Mouse (Mus musculus) bone marrow, adult 2 months (tissue): ENCODE measurements around the gene Tmem266. TPM values are rescaled to one million over a fixed set of nuclear protein-coding genes. Genes with fewer than 3 reads are reported as not detected.

ENCODE experiments used
- H3K27ac ChIP-seq: fragments of 200-500 bp; 2 replicates; pipeline ENCODE4 v1.5.1; 2012; ENCODE audit warnings: low read depth, mild to moderate bottlenecking, control low read depth, inconsistent platforms, low read length; ENCODE audit not compliant: control insufficient read depth, poor library complexity, insufficient read depth
- H3K4me1 ChIP-seq: fragments of 200-500 bp; 2 replicates; pipeline ENCODE4 v1.6.1; 2011; ENCODE audit warnings: low read length; ENCODE audit not compliant: control insufficient read depth, insufficient read depth
- H3K4me3 ChIP-seq: fragments of 200-500 bp; replicated peaks from 2 replicates; pipeline ENCODE3; 2011; ENCODE audit warnings: mild to moderate bottlenecking, low read depth, low read length, control low read depth; ENCODE audit not compliant: control insufficient read depth
- CTCF ChIP-seq: fragments of 200-500 bp; IDR thresholded peaks from 2 replicates; pipeline ENCODE4 v1.5.1; 2011; ENCODE audit warnings: low read length, control low read depth; ENCODE audit not compliant: control insufficient read depth, insufficient read depth
- POLR2A ChIP-seq: fragments of 200-500 bp; IDR thresholded peaks from 2 replicates; pipeline ENCODE4 v1.6.1; 2011; ENCODE audit warnings: low read depth, mild to moderate bottlenecking, control low read depth, low read length, borderline replicate concordance; ENCODE audit not compliant: control insufficient read depth
- WGBS: fragments of 180-500 bp; shearing (Covaris S2); methylation state at CpG from one replicate; pipeline ENCODE4 v1.1.7; 2018; 5-methylcytosine and 5-hydroxymethylcytosine counted together
- polyA plus RNA-seq: library from polyadenylated mRNA; stranded (reverse); fragments of >200 nt; gene quantifications from 2 replicates; pipeline ENCODE4 v1.2.4, GENCODE M21; 2011; ENCODE audit warnings: low replicate concordance; ENCODE audit not compliant: missing spikeins, insufficient read depth, insufficient read length

Tmem266 gene
- polyA plus RNA-seq, 1 experiment, result not detected

GRCm38 (mm10) chr9:55354686-55355085 lies 28.0 kb downstream of the Tmem266 start:
- no peaks in the 10 kb centered on the region for H3K4me1 ChIP-seq
- no peak overlapping the region for H3K27ac ChIP-seq
- no peak for TF ChIP-seq CTCF
- no peak for TF ChIP-seq POLR2A
- no peak overlapping the region for H3K4me3 ChIP-seq
- 65% methylated on average over 3 of the region's 3 CpGs for WGBS

GRCm38 (mm10) chr9:55355270-55355834 lies 28.6 kb downstream of the Tmem266 start:
- Histone ChIP-seq H3K27ac (no peak overlapping the region), H3K4me1 (no peaks in the 10 kb centered on the region), H3K4me3 (no peak overlapping the region)
- 81% methylated on average over 8 of the region's 8 CpGs for WGBS
- TF ChIP-seq POLR2A (no peak), CTCF (no peak)

DNA sequence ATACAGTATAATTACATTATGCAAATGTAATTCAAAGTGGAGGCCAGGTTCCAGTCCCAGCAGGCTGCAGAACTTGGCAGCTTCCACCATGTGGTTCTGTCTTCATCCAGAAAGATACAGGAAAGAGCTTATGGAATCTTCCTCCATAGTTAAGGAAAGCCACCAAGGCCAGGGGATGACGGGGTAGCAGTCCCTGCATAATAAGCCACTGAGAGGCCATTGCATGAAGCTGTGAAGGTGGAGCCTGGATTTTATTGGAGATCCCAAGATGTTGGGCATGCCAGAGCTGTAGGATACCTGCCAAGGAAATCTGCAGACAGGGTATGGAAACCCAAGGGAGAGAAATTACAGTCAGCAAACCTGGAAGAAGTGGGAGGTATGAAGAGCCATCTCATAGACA lies 30.5 kb downstream of the Tmem266 start:
- TF ChIP-seq POLR2A (no peak), CTCF (no peak)
- no peaks in the 10 kb centered on the region for H3K4me1 ChIP-seq
- no peak overlapping the region for H3K4me3 ChIP-seq
- no peak overlapping the region for H3K27ac ChIP-seq
- 61% methylated on average over 1 of the region's 1 CpGs for WGBS

DNA sequence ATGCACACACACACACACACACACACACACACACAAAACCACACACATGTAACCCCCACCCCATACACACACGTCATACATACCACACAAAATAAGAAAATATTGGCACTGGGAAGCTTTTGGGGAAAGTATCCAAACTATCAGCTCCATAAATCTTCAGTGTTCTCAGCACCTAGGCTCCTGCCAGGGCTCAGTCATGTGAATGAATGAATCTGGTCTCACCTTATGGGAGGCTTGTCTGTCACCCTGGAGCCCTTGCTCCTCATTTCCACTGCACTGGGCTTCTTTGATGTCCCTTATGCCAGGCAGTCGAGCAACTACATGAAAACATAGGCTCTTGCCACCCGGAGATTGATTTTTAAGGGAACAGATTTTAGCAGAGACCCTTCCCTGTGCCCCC lies 33.7 kb downstream of the Tmem266 start:
- TF ChIP-seq POLR2A, result no peak
- no peak for TF ChIP-seq CTCF
- no peak overlapping the region for H3K4me3 ChIP-seq
- WGBS, result 76% methylated on average over 3 of the region's 3 CpGs
- no peak overlapping the region for H3K27ac ChIP-seq
- H3K4me1 ChIP-seq, result no peaks in the 10 kb centered on the region; the same call in 1 of the 2 replicates

DNA sequence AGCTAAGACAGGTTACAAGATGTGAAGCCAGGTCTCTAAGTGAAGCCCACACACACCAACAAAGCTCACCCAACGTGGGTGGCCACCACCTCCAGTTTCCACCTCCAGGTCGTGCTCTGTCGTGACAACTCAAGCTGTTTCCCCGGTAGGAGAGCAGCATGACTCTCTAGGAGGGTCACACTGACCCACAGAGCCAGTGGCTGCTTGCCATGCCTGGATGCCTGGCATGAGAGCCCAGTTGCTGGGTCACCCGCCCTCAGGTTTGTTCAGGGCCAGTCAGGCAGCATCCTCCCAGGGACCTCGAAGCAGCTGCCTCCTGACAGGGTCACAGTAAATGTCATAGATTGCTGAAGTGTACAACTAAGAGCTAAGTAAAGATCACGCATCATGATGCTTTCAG lies 34.1 kb downstream of the Tmem266 start:
- no peak for TF ChIP-seq POLR2A
- no peak for TF ChIP-seq CTCF
- 68% methylated on average over 7 of the region's 7 CpGs for WGBS
- H3K4me3 ChIP-seq, result no peak overlapping the region
- no peaks in the 10 kb centered on the region; the same call in 1 of the 2 replicates for H3K4me1 ChIP-seq
- no peak overlapping the region for H3K27ac ChIP-seq

DNA sequence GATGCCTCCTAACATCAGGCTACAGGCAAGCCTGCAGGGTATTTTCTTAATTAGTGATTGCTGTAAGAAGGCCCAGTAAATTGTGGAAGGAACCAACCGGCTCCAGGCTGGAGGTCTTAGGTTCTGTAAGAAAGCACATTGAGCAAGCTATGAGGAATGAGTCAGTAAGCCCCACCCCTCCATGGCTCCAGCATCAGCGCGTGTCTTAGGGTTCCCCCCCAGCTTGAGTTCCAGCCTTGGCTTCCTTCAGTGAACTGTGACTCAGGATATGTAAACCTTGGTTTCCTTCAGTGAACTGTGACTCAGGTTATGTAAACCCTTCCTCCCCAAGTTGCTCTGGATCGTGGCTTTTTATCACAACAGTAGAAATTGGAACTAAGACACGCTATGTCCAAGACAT lies 35.3 kb downstream of the Tmem266 start:
- Histone ChIP-seq H3K4me3 (no peak overlapping the region), H3K4me1 (no peaks in the 10 kb centered on the region; the same call in 1 of the 2 replicates), H3K27ac (no peak overlapping the region)
- 52% methylated on average over 5 of the region's 5 CpGs for WGBS
- TF ChIP-seq CTCF (no peak), POLR2A (no peak)

GRCm38 (mm10) chr9:55363707-55364106 lies 37.0 kb downstream of the Tmem266 start:
- TF ChIP-seq POLR2A (no peak), CTCF (no peak)
- H3K4me3 ChIP-seq, result no peak overlapping the region
- no peaks in the 10 kb centered on the region; the same call in 1 of the 2 replicates for H3K4me1 ChIP-seq
- no peak overlapping the region for H3K27ac ChIP-seq

- Histone ChIP-seq H3K27ac (no peak overlapping the region), H3K4me3 (no peak overlapping the region), H3K4me1 (no peaks in the 10 kb centered on the region; the same call in 1 of the 2 replicates)
- 63% methylated on average over 3 of the region's 3 CpGs for WGBS
- no peak for TF ChIP-seq POLR2A
- TF ChIP-seq CTCF, result no peak
Observed at GRCm38 (mm10) chr9:55368011-55368410, 41.3 kb downstream of the Tmem266 start.

GRCm38 (mm10) chr9:55371908-55372307 lies 45.2 kb downstream of the Tmem266 start:
- no peaks in the 10 kb centered on the region for H3K4me1 ChIP-seq
- WGBS, result 76% methylated on average over 7 of the region's 7 CpGs
- TF ChIP-seq CTCF (no peak), POLR2A (no peak)
- no peak overlapping the region for H3K27ac ChIP-seq
- no peak overlapping the region for H3K4me3 ChIP-seq
